Mouse (Mus musculus): ENCODE data around the gene Dlg2. TPM values are rescaled to one million over a fixed set of nuclear protein-coding genes. Genes with fewer than 3 reads are reported as not detected.

The Dlg2 gene
- polyA plus RNA-seq, 1 experiment from 2014 or later: 3.0 TPM

GRCm38 (mm10) chr7:92373863-92374357 is 1897.4 kb downstream of the Dlg2 start:
- ATAC-seq (replicated peaks; ENCODE audit: low FRiP score): no peak
- 80% methylated on average over 5 of the region's 5 CpGs for WGBS
- Histone ChIP-seq H3K27ac (ENCODE audit: low read depth, low read length) (no peak overlapping the region), H3K36me3 (ENCODE audit: control insufficient read depth, insufficient read depth, low read length) (no peaks in the 10 kb centered on the region), H3K4me2 (ENCODE audit: low read depth, low read length, severe bottlenecking) (no peak overlapping the region), H3K4me1 (replicated peaks; ENCODE audit: control insufficient read depth, insufficient read depth, low read length) (no peaks in the 10 kb centered on the region), H3K9ac (ENCODE audit: low read length) (no peak overlapping the region), H3K4me3 (ENCODE audit: low read depth, low read length) (no peak overlapping the region), H3K9me3 (ENCODE audit: control insufficient read depth, low read length) (no peaks in the 10 kb centered on the region), H3K27me3 (ENCODE audit: control insufficient read depth, insufficient read depth, low read length) (no peaks in the 10 kb centered on the region)
- DNase-seq (ENCODE audit: low spot score): no peak

- Histone ChIP-seq H3K27me3 (ENCODE audit: control insufficient read depth, insufficient read depth, low read length) (no peaks in the 10 kb centered on the region), H3K4me3 (ENCODE audit: low read depth, low read length) (no peak overlapping the region), H3K9me3 (ENCODE audit: control insufficient read depth, low read length) (no peaks in the 10 kb centered on the region), H3K4me2 (ENCODE audit: low read depth, low read length, severe bottlenecking) (no peak overlapping the region), H3K9ac (ENCODE audit: low read length) (no peak overlapping the region), H3K4me1 (replicated peaks; ENCODE audit: control insufficient read depth, insufficient read depth, low read length) (no peaks in the 10 kb centered on the region), H3K27ac (ENCODE audit: low read depth, low read length) (no peak overlapping the region), H3K36me3 (ENCODE audit: control insufficient read depth, insufficient read depth, low read length) (no peaks in the 10 kb centered on the region)
- ATAC-seq (replicated peaks; ENCODE audit: low FRiP score) (peak; percentile 54; the same call in 1 of the 2 replicates), DNase-seq (ENCODE audit: low spot score) (no peak)
- 53% methylated on average over 5 of the region's 5 CpGs for WGBS
Observed at GRCm38 (mm10) chr7:92383913-92384484, 1907.5 kb downstream of the Dlg2 start.

GRCm38 (mm10) chr7:92392052-92392640 is 1915.7 kb downstream of the Dlg2 start:
- no peak overlapping the region for H3K9ac ChIP-seq (ENCODE audit: low read length)
- H3K9me3 ChIP-seq (ENCODE audit: control insufficient read depth, low read length): no peaks in the 10 kb centered on the region
- H3K36me3 ChIP-seq (ENCODE audit: control insufficient read depth, insufficient read depth, low read length): no peaks in the 10 kb centered on the region
- H3K4me2 ChIP-seq (ENCODE audit: low read depth, low read length, severe bottlenecking): no peak overlapping the region
- no peak overlapping the region for H3K27ac ChIP-seq (ENCODE audit: low read depth, low read length)
- WGBS: 79% methylated on average over 6 of the region's 6 CpGs
- H3K27me3 ChIP-seq (ENCODE audit: control insufficient read depth, insufficient read depth, low read length): no peaks in the 10 kb centered on the region
- H3K4me1 ChIP-seq (replicated peaks; ENCODE audit: control insufficient read depth, insufficient read depth, low read length): no peaks in the 10 kb centered on the region
- ATAC-seq (replicated peaks; ENCODE audit: low FRiP score) (no peak), DNase-seq (ENCODE audit: low spot score) (no peak)
- no peak overlapping the region for H3K4me3 ChIP-seq (ENCODE audit: low read depth, low read length)

GRCm38 (mm10) chr7:92396783-92397182 is 1920.3 kb downstream of the Dlg2 start:
- no peak overlapping the region for H3K27ac ChIP-seq (ENCODE audit: low read depth, low read length)
- WGBS: 78% methylated on average over 1 of the region's 1 CpGs
- no peaks in the 10 kb centered on the region for H3K36me3 ChIP-seq (ENCODE audit: control insufficient read depth, insufficient read depth, low read length)
- no peaks in the 10 kb centered on the region for H3K27me3 ChIP-seq (ENCODE audit: control insufficient read depth, insufficient read depth, low read length)
- no peak for DNase-seq (ENCODE audit: low spot score)
- no peak overlapping the region for H3K4me3 ChIP-seq (ENCODE audit: low read depth, low read length)
- no peak for ATAC-seq (replicated peaks; ENCODE audit: low FRiP score)
- no peaks in the 10 kb centered on the region for H3K9me3 ChIP-seq (ENCODE audit: control insufficient read depth, low read length)
- H3K4me2 ChIP-seq (ENCODE audit: low read depth, low read length, severe bottlenecking): no peak overlapping the region
- H3K9ac ChIP-seq (ENCODE audit: low read length): no peak overlapping the region
- H3K4me1 ChIP-seq (replicated peaks; ENCODE audit: control insufficient read depth, insufficient read depth, low read length): no peaks in the 10 kb centered on the region

GRCm38 (mm10) chr7:92398841-92399240 is 1922.4 kb downstream of the Dlg2 start:
- ATAC-seq (replicated peaks; ENCODE audit: low FRiP score) (no peak), DNase-seq (ENCODE audit: low spot score) (no peak)
- Histone ChIP-seq H3K9ac (ENCODE audit: low read length) (no peak overlapping the region), H3K4me3 (ENCODE audit: low read depth, low read length) (no peak overlapping the region), H3K4me1 (replicated peaks; ENCODE audit: control insufficient read depth, insufficient read depth, low read length) (no peaks in the 10 kb centered on the region), H3K9me3 (ENCODE audit: control insufficient read depth, low read length) (no peaks in the 10 kb centered on the region), H3K27ac (ENCODE audit: low read depth, low read length) (no peak overlapping the region), H3K36me3 (ENCODE audit: control insufficient read depth, insufficient read depth, low read length) (no peaks in the 10 kb centered on the region), H3K27me3 (ENCODE audit: control insufficient read depth, insufficient read depth, low read length) (no peaks in the 10 kb centered on the region), H3K4me2 (ENCODE audit: low read depth, low read length, severe bottlenecking) (no peak overlapping the region)
- WGBS: 53% methylated on average over 1 of the region's 1 CpGs

- no peak for ATAC-seq (replicated peaks; ENCODE audit: low FRiP score)
- H3K4me1 ChIP-seq (replicated peaks; ENCODE audit: control insufficient read depth, insufficient read depth, low read length): no peaks in the 10 kb centered on the region
- no peak overlapping the region for H3K9ac ChIP-seq (ENCODE audit: low read length)
- H3K27me3 ChIP-seq (ENCODE audit: control insufficient read depth, insufficient read depth, low read length): no peaks in the 10 kb centered on the region
- no peak overlapping the region for H3K4me2 ChIP-seq (ENCODE audit: low read depth, low read length, severe bottlenecking)
- H3K4me3 ChIP-seq (ENCODE audit: low read depth, low read length): no peak overlapping the region
- WGBS: 70% methylated on average over 1 of the region's 1 CpGs
- no peaks in the 10 kb centered on the region for H3K9me3 ChIP-seq (ENCODE audit: control insufficient read depth, low read length)
- H3K36me3 ChIP-seq (ENCODE audit: control insufficient read depth, insufficient read depth, low read length): no peaks in the 10 kb centered on the region
- H3K27ac ChIP-seq (ENCODE audit: low read depth, low read length): no peak overlapping the region
- no peak for DNase-seq (ENCODE audit: low spot score)
Observed at GRCm38 (mm10) chr7:92400551-92400950, 1924.1 kb downstream of the Dlg2 start.

- no peak overlapping the region for H3K4me3 ChIP-seq (ENCODE audit: low read depth, low read length)
- H3K36me3 ChIP-seq (ENCODE audit: control insufficient read depth, insufficient read depth, low read length): no peaks in the 10 kb centered on the region
- no peak for DNase-seq (ENCODE audit: low spot score)
- no peak overlapping the region for H3K4me2 ChIP-seq (ENCODE audit: low read depth, low read length, severe bottlenecking)
- H3K27me3 ChIP-seq (ENCODE audit: control insufficient read depth, insufficient read depth, low read length): no peaks in the 10 kb centered on the region
- H3K9ac ChIP-seq (ENCODE audit: low read length): no peak overlapping the region
- no peaks in the 10 kb centered on the region for H3K4me1 ChIP-seq (replicated peaks; ENCODE audit: control insufficient read depth, insufficient read depth, low read length)
- H3K27ac ChIP-seq (ENCODE audit: low read depth, low read length): no peak overlapping the region
- no peak for ATAC-seq (replicated peaks; ENCODE audit: low FRiP score)
- 68% methylated on average over 4 of the region's 4 CpGs for WGBS
- no peaks in the 10 kb centered on the region for H3K9me3 ChIP-seq (ENCODE audit: control insufficient read depth, low read length)
Observed at GRCm38 (mm10) chr7:92401001-92401688, 1924.7 kb downstream of the Dlg2 start.

GRCm38 (mm10) chr7:92408479-92408878 is 1932.0 kb downstream of the Dlg2 start:
- DNase-seq (ENCODE audit: low spot score): no peak
- no peaks in the 10 kb centered on the region for H3K27me3 ChIP-seq (ENCODE audit: control insufficient read depth, insufficient read depth, low read length)
- no peak for ATAC-seq (replicated peaks; ENCODE audit: low FRiP score)
- no peak overlapping the region for H3K9ac ChIP-seq (ENCODE audit: low read length)
- H3K4me1 ChIP-seq (replicated peaks; ENCODE audit: control insufficient read depth, insufficient read depth, low read length): no peaks in the 10 kb centered on the region
- no peak overlapping the region for H3K27ac ChIP-seq (ENCODE audit: low read depth, low read length)
- no peak overlapping the region for H3K4me3 ChIP-seq (ENCODE audit: low read depth, low read length)
- no peaks in the 10 kb centered on the region for H3K36me3 ChIP-seq (ENCODE audit: control insufficient read depth, insufficient read depth, low read length)
- no peak overlapping the region for H3K4me2 ChIP-seq (ENCODE audit: low read depth, low read length, severe bottlenecking)
- H3K9me3 ChIP-seq (ENCODE audit: control insufficient read depth, low read length): no peaks in the 10 kb centered on the region
- 59% methylated on average over 5 of the region's 5 CpGs for WGBS

Measured in forebrain, embryonic 11.5 days (tissue).